Mouse (Mus musculus): ENCODE results near the gene Slc45a1.

GRCm38 (mm10) chr4:150700849-150701248 is 48.9 kb upstream of the Slc45a1 start:
- no peak for TF ChIP-seq CTCF (IDR thresholded peaks at IDR 0.05; ENCODE audit: control insufficient read depth, insufficient read depth, low read length)
- TF ChIP-seq POLR2A (IDR thresholded peaks at IDR 0.05; ENCODE audit: borderline replicate concordance, control insufficient read depth, low read depth, low read length) = no peak
